Comparison of ENCODE assay signal across 8 mouse cellular contexts in genomic region chr11:83298225-83299195, GRCm38 (mm10). TPM values are rescaled to one million over a fixed set of nuclear protein-coding genes. Genes with fewer than 3 reads are reported as not detected.
DNase-seq lines count a peak whose midpoint lies in the region; ATAC-seq and TF ChIP-seq lines count a peak whose summit lies in the region.

Ap2b1 (plus strand) TSS chr11:83299024.

- TF ChIP-seq CTCF in heart, adult 2 months (IDR thresholded peaks at IDR 0.05): peak; percentile 9; the same call in 1 of the 2 replicates

- H3K9me3 ChIP-seq in embryonic facial prominence, embryonic 13.5 days: no peaks in the 10 kb centered on the region
- no peaks in the 10 kb centered on the region for H3K9me3 ChIP-seq in limb, embryonic 13.5 days
- no peaks in the 10 kb centered on the region for H3K9me3 ChIP-seq in midbrain, embryonic 16.5 days (replicated peaks; ENCODE audit: control insufficient read depth, low read length, poor library complexity, severe bottlenecking)

- peak; percentile 76; the same call in 1 of the 2 replicates for TF ChIP-seq EP300 in heart, adult 2 months (IDR thresholded peaks at IDR 0.05; ENCODE audit: insufficient read depth, low read depth, low read length)

- peak within 1 kb of the TSS; percentile 90 for H3K27ac ChIP-seq in embryonic facial prominence, embryonic 13.5 days
- peak within 1 kb of the TSS; percentile 98 for H3K27ac ChIP-seq in heart, adult 2 months
- H3K27ac ChIP-seq in limb, embryonic 13.5 days: peak within 1 kb of the TSS; percentile 91
- peak within 1 kb of the TSS; percentile 92 for H3K27ac ChIP-seq in midbrain, embryonic 16.5 days (ENCODE audit: low read length)

- TF ChIP-seq POLR2A in heart, adult 2 months (IDR thresholded peaks at IDR 0.05; ENCODE audit: insufficient read depth, low read depth, low read length): peak; percentile 96

- no peaks in the 10 kb centered on the region for H3K79me2 ChIP-seq in heart, adult 2 months (replicated peaks; ENCODE audit: control insufficient read depth, insufficient read depth, low read length)

- 2% methylated on average over 56 of the region's 56 CpGs for WGBS in embryonic facial prominence, embryonic 13.5 days
- WGBS in heart, adult 2 months: 3% methylated on average over 56 of the region's 56 CpGs
- 2% methylated on average over 56 of the region's 56 CpGs for WGBS in limb, embryonic 13.5 days
- WGBS in midbrain, embryonic 16.5 days: 3% methylated on average over 56 of the region's 56 CpGs

- peak within 1 kb of the TSS; percentile 83 for H3K9ac ChIP-seq in embryonic facial prominence, embryonic 13.5 days
- H3K9ac ChIP-seq in heart, adult 2 months (ENCODE audit: low read depth, low read length): peak within 1 kb of the TSS; percentile 97
- H3K9ac ChIP-seq in limb, embryonic 13.5 days: peak within 1 kb of the TSS; percentile 83
- H3K9ac ChIP-seq in midbrain, embryonic 16.5 days (ENCODE audit: low read depth, low read length): peak within 1 kb of the TSS; percentile 96

- peaks cover 14% of the 10 kb centered on the region for H3K36me3 ChIP-seq in embryonic facial prominence, embryonic 13.5 days
- peaks cover 4% of the 10 kb centered on the region for H3K36me3 ChIP-seq in heart, adult 2 months (ENCODE audit: control insufficient read depth, insufficient read depth, low read length)
- H3K36me3 ChIP-seq in limb, embryonic 13.5 days: peaks cover 27% of the 10 kb centered on the region
- no peaks in the 10 kb centered on the region; the same call in 1 of the 2 replicates for H3K36me3 ChIP-seq in midbrain, embryonic 16.5 days (ENCODE audit: control insufficient read depth, insufficient read depth, low read length)

- peaks cover 22% of the 10 kb centered on the region for H3K4me1 ChIP-seq in embryonic facial prominence, embryonic 13.5 days
- H3K4me1 ChIP-seq in heart, adult 2 months (ENCODE audit: control insufficient read depth, insufficient read depth, low read length): peaks cover 3% of the 10 kb centered on the region
- peaks cover 32% of the 10 kb centered on the region for H3K4me1 ChIP-seq in limb, embryonic 13.5 days
- H3K4me1 ChIP-seq in midbrain, embryonic 16.5 days (ENCODE audit: control insufficient read depth, insufficient read depth, low read length): peaks cover 36% of the 10 kb centered on the region

- H3K27me3 ChIP-seq in embryonic facial prominence, embryonic 13.5 days: no peaks in the 10 kb centered on the region
- no peaks in the 10 kb centered on the region for H3K27me3 ChIP-seq in heart, adult 2 months (ENCODE audit: control insufficient read depth, insufficient read depth, low read length)
- no peaks in the 10 kb centered on the region for H3K27me3 ChIP-seq in limb, embryonic 13.5 days
- no peaks in the 10 kb centered on the region for H3K27me3 ChIP-seq in midbrain, embryonic 16.5 days (ENCODE audit: control insufficient read depth, insufficient read depth, low read depth, low read length)

- H3K4me2 ChIP-seq in embryonic facial prominence, embryonic 13.5 days: peak within 1 kb of the TSS; percentile 79
- H3K4me2 ChIP-seq in limb, embryonic 13.5 days (replicated peaks): peak within 1 kb of the TSS; percentile 75
- peak within 1 kb of the TSS; percentile 87 for H3K4me2 ChIP-seq in midbrain, embryonic 16.5 days (ENCODE audit: low read length)

- peak; percentile 94 for ATAC-seq in embryonic facial prominence, embryonic 13.5 days (ENCODE audit: insufficient number of reproducible peaks, insufficient read depth, low FRiP score, low TSS enrichment, low read depth)
- peak; percentile 94 for ATAC-seq in limb, embryonic 13.5 days (ENCODE audit: low FRiP score, low read depth)
- peak; percentile 94 for ATAC-seq in midbrain, embryonic 16.5 days

- intact Hi-C loops in heart, adult 2 months (cut with DNase I): loop anchor here (10.0 kb wide), 3 partner anchors 384 to 534 kb away; partner anchors contain the start of genes Cct6b, Heatr6, Unc45b and Zfp830

- DNase-seq in 3134 (ENCODE audit: extremely low read depth, insufficient read length, low spot score): peak; percentile 91
- DNase-seq in adrenal gland, postnatal 36 days: peak; percentile 94 to 95
- DNase-seq in heart, adult 2 months: peak; percentile 92 to 95
- DNase-seq in kidney, adult 8-10 months: peak; percentile 95 to 96
- peak; percentile 81 to 91 for DNase-seq in spleen, postnatal 10 days (ENCODE audit: low spot score in 2 of 2)

- peak within 1 kb of the TSS; percentile 77 for H3K4me3 ChIP-seq in embryonic facial prominence, embryonic 13.5 days
- H3K4me3 ChIP-seq in heart, adult 2 months: peak within 1 kb of the TSS; percentile 74
- peak within 1 kb of the TSS; percentile 78 for H3K4me3 ChIP-seq in limb, embryonic 13.5 days
- peak within 1 kb of the TSS; percentile 81 for H3K4me3 ChIP-seq in midbrain, embryonic 16.5 days (ENCODE audit: low read depth, low read length)

RNA-seq across cellular contexts. Expression of gene Ap2b1, which starts in this region (rescaled TPM):
- 100 to 1,000 TPM; 109 to 114 TPM for total RNA-seq in adrenal gland, postnatal 36 days (2021)
- polyA plus RNA-seq in embryonic facial prominence, embryonic 13.5 days (2015; fragmentation: Nextera tagmentation; extraction: Ambion mirVana): 56.8 and 57.6 TPM in 2 replicates
- total RNA-seq in heart, adult 2 months (2021): 10 to 100 TPM; 42.2 to 43.6 TPM
- polyA plus RNA-seq in heart, adult 2 months (2012; rRNA removed): 16.3 and 27.8 TPM in 2 replicates
- polyA plus RNA-seq in limb, embryonic 13.5 days (2015; fragmentation: Nextera tagmentation; extraction: Ambion mirVana): 51.6 and 57.8 TPM in 2 replicates
- polyA plus RNA-seq in midbrain, embryonic 16.5 days (2015; fragmentation: Nextera tagmentation; extraction: Ambion mirVana): 135 and 137 TPM in 2 replicates

Comparison
In these comparisons a context has a peak if more than half of its experiments do, and no peak if none do; other contexts are left out.
1. Peak in every context shown above with its lines: DNase-seq, ATAC-seq, H3K4me3 ChIP-seq and H3K27ac ChIP-seq.